Mouse (Mus musculus): Measurements from ENCODE around the gene Ambra1. TPM values are rescaled to one million over a fixed set of nuclear protein-coding genes. Genes with fewer than 3 reads are reported as not detected.

Ambra1 gene
- polyA plus RNA-seq, 1 experiment: 31.3 TPM

DNA sequence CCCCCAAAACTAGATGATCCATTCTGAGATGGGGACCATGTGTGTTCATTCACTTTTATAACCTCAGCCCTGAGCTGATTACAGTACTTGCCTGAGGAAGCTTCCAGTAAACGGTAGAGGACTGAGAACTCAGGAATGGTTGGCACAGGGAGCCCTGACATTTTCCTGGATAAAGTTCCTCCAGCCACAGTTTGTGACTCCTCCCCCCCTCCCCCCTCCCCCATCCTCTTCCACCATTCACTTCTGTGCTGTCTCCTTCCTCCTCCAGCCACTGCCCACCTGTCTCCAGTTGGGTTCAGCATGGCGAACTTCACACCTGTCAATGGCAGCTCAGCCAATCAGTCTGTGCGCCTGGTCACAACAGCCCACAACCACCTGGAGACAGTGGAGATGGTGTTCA lies 197.0 kb downstream of the Ambra1 start, which contains the start of gene Chrm4:
Gene Chrm4 (plus strand): TSS at position 301 of the 400 bp plus-strand sequence.
- no peaks in the 10 kb centered on the region for H3K36me3 ChIP-seq (ENCODE audit: control insufficient read depth, insufficient read depth, low read length)
- TF ChIP-seq POLR2A (IDR thresholded peaks at IDR 0.05; ENCODE audit: control insufficient read depth, low read depth, low read length) (no peak), CTCF (IDR thresholded peaks at IDR 0.05; ENCODE audit: control insufficient read depth, insufficient read depth, insufficient replicate concordance, low read depth, low read length) (no peak)
- H3K27me3 ChIP-seq (ENCODE audit: control insufficient read depth, insufficient read depth, low read length): peaks cover 2% of the 10 kb centered on the region; the same call in 1 of the 2 replicates
- H3K27ac ChIP-seq (ENCODE audit: control insufficient read depth, insufficient read depth, low read depth, low read length): no peak within 1 kb of the TSS
- H3K4me3 ChIP-seq (ENCODE audit: control insufficient read depth, low read depth, low read length): peak within 1 kb of the TSS; percentile 66
- peaks cover 27% of the 10 kb centered on the region for H3K4me1 ChIP-seq (ENCODE audit: control insufficient read depth, insufficient read depth, low read length)

- no peak overlapping the region for H3K27ac ChIP-seq (ENCODE audit: control insufficient read depth, insufficient read depth, low read depth, low read length)
- no peaks in the 10 kb centered on the region for H3K36me3 ChIP-seq (ENCODE audit: control insufficient read depth, insufficient read depth, low read length)
- TF ChIP-seq POLR2A (IDR thresholded peaks at IDR 0.05; ENCODE audit: control insufficient read depth, low read depth, low read length): no peak
- peak; percentile 55 for TF ChIP-seq CTCF (IDR thresholded peaks at IDR 0.05; ENCODE audit: control insufficient read depth, insufficient read depth, insufficient replicate concordance, low read depth, low read length)
- H3K27me3 ChIP-seq (ENCODE audit: control insufficient read depth, insufficient read depth, low read length): 0 out of 2 replicates have a peak, but pooled peaks cover 1% of the 10 kb centered on the region
- peak overlapping the region; percentile 66 for H3K4me3 ChIP-seq (ENCODE audit: control insufficient read depth, low read depth, low read length)
- peaks cover 23% of the 10 kb centered on the region for H3K4me1 ChIP-seq (ENCODE audit: control insufficient read depth, insufficient read depth, low read length)
Observed at GRCm38 (mm10) chr2:91927826-91928533, 198.0 kb downstream of the Ambra1 start.

DNA sequence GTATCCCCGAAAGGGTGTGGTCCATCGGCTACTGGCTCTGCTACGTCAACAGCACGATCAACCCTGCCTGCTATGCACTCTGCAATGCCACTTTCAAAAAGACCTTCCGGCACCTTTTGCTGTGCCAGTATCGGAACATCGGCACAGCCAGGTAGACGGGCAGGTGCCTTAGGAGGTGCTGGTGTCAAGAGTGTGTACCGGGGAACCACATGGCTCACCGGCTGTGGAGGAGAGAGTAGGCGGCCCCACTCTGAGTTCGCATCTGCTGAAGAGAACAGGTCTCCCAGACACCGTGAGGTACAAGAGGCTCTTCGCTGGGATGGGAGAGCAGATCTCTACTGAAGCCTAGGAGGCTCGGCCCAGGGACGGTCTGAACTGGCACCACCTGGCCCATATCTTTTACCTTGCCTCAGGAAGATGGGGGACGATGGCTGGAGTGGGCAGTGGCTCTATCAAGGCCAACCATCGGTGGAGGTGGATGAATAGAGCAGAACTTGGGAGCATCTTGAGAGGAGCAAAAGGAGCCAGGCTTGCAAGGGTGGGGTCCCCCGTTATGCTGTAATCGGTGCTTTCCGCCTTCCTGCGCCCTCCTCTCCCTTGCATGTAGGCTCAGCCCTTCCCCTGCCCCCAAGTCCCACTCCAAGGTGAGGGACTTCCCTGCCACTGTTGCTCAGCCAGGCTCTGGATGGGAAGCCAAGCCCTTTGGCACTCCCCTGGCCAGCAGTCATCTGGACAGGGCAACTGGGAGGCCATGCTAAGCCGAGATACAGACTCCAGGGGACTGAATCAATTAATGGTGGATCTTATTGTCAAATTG lies 198.8 kb downstream of the Ambra1 start:
- Histone ChIP-seq H3K36me3 (ENCODE audit: control insufficient read depth, insufficient read depth, low read length) (no peaks in the 10 kb centered on the region), H3K27ac (ENCODE audit: control insufficient read depth, insufficient read depth, low read depth, low read length) (no peak overlapping the region), H3K27me3 (ENCODE audit: control insufficient read depth, insufficient read depth, low read length) (no peaks in the 10 kb centered on the region), H3K4me3 (ENCODE audit: control insufficient read depth, low read depth, low read length) (peak overlapping the region; percentile 66), H3K4me1 (ENCODE audit: control insufficient read depth, insufficient read depth, low read length) (peaks cover 18% of the 10 kb centered on the region)
- TF ChIP-seq POLR2A (IDR thresholded peaks at IDR 0.05; ENCODE audit: control insufficient read depth, low read depth, low read length) (no peak), CTCF (IDR thresholded peaks at IDR 0.05; ENCODE audit: control insufficient read depth, insufficient read depth, insufficient replicate concordance, low read depth, low read length) (no peak)

DNA sequence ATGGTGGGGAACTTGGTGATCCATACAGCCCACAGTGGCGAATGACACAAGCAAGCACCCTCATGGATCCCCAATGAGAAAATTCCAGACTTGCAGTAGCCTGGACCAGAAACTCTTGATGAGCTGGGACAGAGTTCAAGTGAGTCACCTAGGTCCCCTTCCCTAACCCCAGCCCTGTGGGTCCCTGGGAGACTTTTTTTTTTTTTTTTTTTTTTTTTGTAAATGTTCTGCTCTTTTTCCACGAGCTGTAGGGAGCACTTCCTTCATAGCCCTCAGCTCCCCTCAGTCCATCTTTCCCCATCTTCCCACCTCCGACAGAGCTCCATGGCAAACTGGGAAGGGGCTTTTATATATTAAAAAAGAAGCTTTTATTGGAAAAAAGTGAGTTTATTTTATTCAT lies 199.5 kb downstream of the Ambra1 start:
- Histone ChIP-seq H3K27ac (ENCODE audit: control insufficient read depth, insufficient read depth, low read depth, low read length) (no peak overlapping the region), H3K4me1 (ENCODE audit: control insufficient read depth, insufficient read depth, low read length) (peaks cover 16% of the 10 kb centered on the region), H3K27me3 (ENCODE audit: control insufficient read depth, insufficient read depth, low read length) (no peaks in the 10 kb centered on the region), H3K36me3 (ENCODE audit: control insufficient read depth, insufficient read depth, low read length) (no peaks in the 10 kb centered on the region), H3K4me3 (ENCODE audit: control insufficient read depth, low read depth, low read length) (no peak overlapping the region)
- TF ChIP-seq POLR2A (IDR thresholded peaks at IDR 0.05; ENCODE audit: control insufficient read depth, low read depth, low read length) (no peak), CTCF (IDR thresholded peaks at IDR 0.05; ENCODE audit: control insufficient read depth, insufficient read depth, insufficient replicate concordance, low read depth, low read length) (no peak)

DNA sequence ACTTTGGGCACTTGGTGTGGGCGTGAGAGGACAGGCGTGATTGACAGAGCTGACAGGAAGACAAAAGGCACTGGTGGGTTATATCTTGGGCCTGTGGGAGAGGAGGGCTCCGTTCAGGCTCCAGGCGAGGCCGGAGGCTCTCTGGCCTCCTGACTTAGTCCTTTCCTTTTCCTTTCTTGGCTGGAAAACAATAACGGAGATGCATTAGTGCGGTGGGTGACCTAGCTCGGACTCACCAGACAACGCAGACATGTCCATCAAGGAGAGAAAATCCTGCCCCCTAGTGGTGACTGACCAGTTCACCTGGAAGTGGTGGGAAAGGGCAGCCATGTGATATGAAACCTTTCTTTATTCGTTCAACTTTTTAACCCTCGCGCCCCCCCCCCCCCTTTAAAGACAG lies 200.0 kb downstream of the Ambra1 start:
- Histone ChIP-seq H3K27me3 (ENCODE audit: control insufficient read depth, insufficient read depth, low read length) (no peaks in the 10 kb centered on the region), H3K27ac (ENCODE audit: control insufficient read depth, insufficient read depth, low read depth, low read length) (no peak overlapping the region), H3K4me3 (ENCODE audit: control insufficient read depth, low read depth, low read length) (peak overlapping the region; percentile 39), H3K4me1 (ENCODE audit: control insufficient read depth, insufficient read depth, low read length) (peaks cover 16% of the 10 kb centered on the region), H3K36me3 (ENCODE audit: control insufficient read depth, insufficient read depth, low read length) (no peaks in the 10 kb centered on the region)
- TF ChIP-seq POLR2A (IDR thresholded peaks at IDR 0.05; ENCODE audit: control insufficient read depth, low read depth, low read length) (no peak), CTCF (IDR thresholded peaks at IDR 0.05; ENCODE audit: control insufficient read depth, insufficient read depth, insufficient replicate concordance, low read depth, low read length) (peak; percentile 74; the same call in 1 of the 2 replicates)

- Histone ChIP-seq H3K4me3 (ENCODE audit: control insufficient read depth, low read depth, low read length) (peak overlapping the region; percentile 50), H3K27ac (ENCODE audit: control insufficient read depth, insufficient read depth, low read depth, low read length) (no peak overlapping the region), H3K27me3 (ENCODE audit: control insufficient read depth, insufficient read depth, low read length) (no peaks in the 10 kb centered on the region), H3K36me3 (ENCODE audit: control insufficient read depth, insufficient read depth, low read length) (no peaks in the 10 kb centered on the region), H3K4me1 (ENCODE audit: control insufficient read depth, insufficient read depth, low read length) (peaks cover 16% of the 10 kb centered on the region)
- no peak for TF ChIP-seq POLR2A (IDR thresholded peaks at IDR 0.05; ENCODE audit: control insufficient read depth, low read depth, low read length)
- no peak for TF ChIP-seq CTCF (IDR thresholded peaks at IDR 0.05; ENCODE audit: control insufficient read depth, insufficient read depth, insufficient replicate concordance, low read depth, low read length)
Observed at GRCm38 (mm10) chr2:91930761-91931291, 200.9 kb downstream of the Ambra1 start.
